Mouse (Mus musculus): ENCODE results near the gene Wnt2. TPM values are rescaled to one million over a fixed set of nuclear protein-coding genes. Genes with fewer than 3 reads are reported as not detected.

Wnt2 gene
- 2.8 and 8.1 TPM in 2 replicates for polyA plus RNA-seq (2015; fragmentation: Nextera tagmentation; extraction: Ambion mirVana)

DNA sequence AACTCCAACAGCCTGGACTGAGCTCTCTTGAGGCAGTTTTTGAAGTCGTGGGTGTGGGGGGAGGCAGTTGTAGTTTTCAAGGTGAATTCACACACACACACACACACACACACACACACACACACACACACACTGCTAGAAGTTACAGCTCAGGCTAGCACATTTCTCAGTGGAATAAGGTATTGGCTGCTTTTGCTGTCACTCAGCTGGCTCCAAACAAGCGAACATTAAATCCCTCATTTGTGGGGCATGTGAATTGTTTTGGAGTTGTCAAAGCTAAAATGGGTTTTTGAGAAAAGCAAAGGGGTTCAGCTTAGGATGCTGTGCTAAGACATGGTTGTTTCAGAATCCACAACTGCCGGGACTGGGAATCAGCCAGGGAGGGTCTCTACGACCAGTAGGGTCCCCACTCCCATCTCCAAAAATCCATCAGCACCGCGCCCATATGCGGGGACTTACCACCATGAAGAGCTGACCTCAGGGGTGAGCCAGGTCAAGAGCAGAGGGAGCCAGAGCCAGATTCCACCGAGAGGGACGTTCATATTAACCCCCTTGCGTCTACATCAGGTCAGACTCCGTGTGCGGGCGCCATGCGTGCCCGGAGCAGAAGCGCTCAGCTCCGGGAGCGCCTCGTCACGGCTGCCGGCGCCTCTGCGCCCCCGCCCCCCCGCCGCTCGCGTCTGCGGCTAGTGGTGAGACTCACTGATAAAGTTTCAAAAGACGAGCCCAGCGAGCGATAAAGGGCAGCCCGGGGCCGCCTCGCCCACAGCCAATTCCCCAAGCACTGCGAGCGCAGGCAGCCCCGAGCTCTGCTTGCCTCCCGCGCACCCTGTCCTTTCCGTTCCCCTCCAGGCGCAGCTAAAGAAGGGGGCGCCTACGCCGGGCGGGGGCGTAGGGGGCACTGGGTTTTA lies at the start of gene Wnt2:
Gene Wnt2 (minus strand): TSS at position 840 of the 911 bp plus-strand sequence.
- no peak for ATAC-seq (replicated peaks; ENCODE audit: extremely low read depth, insufficient read depth, low FRiP score)
- peaks cover 36% of the 10 kb centered on the region for H3K27me3 ChIP-seq (ENCODE audit: control insufficient read depth, insufficient read depth, low read length)
- H3K4me3 ChIP-seq (ENCODE audit: low read length): peak within 1 kb of the TSS; percentile 64
- H3K9me3 ChIP-seq (replicated peaks; ENCODE audit: control insufficient read depth, low read length): no peaks in the 10 kb centered on the region
- WGBS: 1% methylated on average over 47 of the region's 47 CpGs
- no peak within 1 kb of the TSS for H3K27ac ChIP-seq (ENCODE audit: low read length)
- H3K9ac ChIP-seq (ENCODE audit: low read length): peak within 1 kb of the TSS; percentile 51
- H3K36me3 ChIP-seq (ENCODE audit: control insufficient read depth, insufficient read depth): no peaks in the 10 kb centered on the region
- H3K4me2 ChIP-seq (ENCODE audit: low read depth, low read length): peak within 1 kb of the TSS; percentile 95
- peaks cover 10% of the 10 kb centered on the region for H3K4me1 ChIP-seq (ENCODE audit: control insufficient read depth, insufficient read depth, low read length)

DNA sequence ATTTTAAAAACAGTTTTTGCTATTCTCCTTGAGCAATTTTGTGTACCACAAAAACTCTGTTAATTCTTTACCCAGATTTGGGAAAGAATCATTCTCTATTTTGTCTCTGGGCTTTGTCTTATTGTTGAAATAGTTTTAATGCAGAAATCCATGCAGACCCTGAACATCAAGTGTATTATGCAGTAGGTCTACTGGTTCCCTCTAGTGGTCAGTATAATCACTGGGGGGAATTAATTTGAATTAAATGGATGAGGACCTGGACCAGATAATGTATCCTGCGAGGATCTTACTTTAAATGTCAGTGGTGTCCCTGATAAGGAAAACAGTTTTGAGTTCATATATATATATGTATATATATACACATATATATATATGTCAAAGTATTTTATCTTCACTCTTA lies 48.2 kb upstream of the Wnt2 start:
- no peak overlapping the region for H3K9ac ChIP-seq (ENCODE audit: low read length)
- no peaks in the 10 kb centered on the region for H3K36me3 ChIP-seq (ENCODE audit: control insufficient read depth, insufficient read depth)
- no peaks in the 10 kb centered on the region for H3K9me3 ChIP-seq (replicated peaks; ENCODE audit: control insufficient read depth, low read length)
- no peak overlapping the region for H3K27ac ChIP-seq (ENCODE audit: low read length)
- no peak overlapping the region for H3K4me2 ChIP-seq (ENCODE audit: low read depth, low read length)
- ATAC-seq (replicated peaks; ENCODE audit: extremely low read depth, insufficient read depth, low FRiP score): no peak
- H3K4me1 ChIP-seq (ENCODE audit: control insufficient read depth, insufficient read depth, low read length): no peaks in the 10 kb centered on the region
- no peak overlapping the region for H3K4me3 ChIP-seq (ENCODE audit: low read length)
- WGBS: 21% methylated on average over 1 of the region's 1 CpGs
- H3K27me3 ChIP-seq (ENCODE audit: control insufficient read depth, insufficient read depth, low read length): no peaks in the 10 kb centered on the region

DNA sequence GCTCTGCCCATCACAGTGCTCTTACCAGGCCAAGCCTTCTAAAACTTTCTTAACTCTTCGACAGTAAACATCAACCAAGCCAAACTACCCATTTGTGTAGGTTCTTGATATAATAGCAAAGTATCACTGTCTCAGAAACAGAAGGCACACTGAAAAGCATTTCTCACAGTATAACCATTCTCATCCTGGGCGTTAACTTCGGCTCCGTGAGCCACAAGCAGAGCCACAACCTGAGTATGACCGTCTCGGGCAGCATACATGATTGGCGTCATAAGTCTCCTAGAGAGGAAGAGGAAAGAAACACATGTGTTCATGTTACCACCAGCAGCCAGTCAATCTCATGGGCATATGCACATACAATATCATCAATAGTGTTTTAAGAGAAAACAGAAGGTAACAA lies 46.6 kb upstream of the Wnt2 start:
- Histone ChIP-seq H3K9me3 (replicated peaks; ENCODE audit: control insufficient read depth, low read length) (no peaks in the 10 kb centered on the region), H3K36me3 (ENCODE audit: control insufficient read depth, insufficient read depth) (no peaks in the 10 kb centered on the region), H3K27me3 (ENCODE audit: control insufficient read depth, insufficient read depth, low read length) (no peaks in the 10 kb centered on the region), H3K4me3 (ENCODE audit: low read length) (no peak overlapping the region), H3K9ac (ENCODE audit: low read length) (no peak overlapping the region), H3K4me2 (ENCODE audit: low read depth, low read length) (no peak overlapping the region), H3K4me1 (ENCODE audit: control insufficient read depth, insufficient read depth, low read length) (no peaks in the 10 kb centered on the region), H3K27ac (ENCODE audit: low read length) (no peak overlapping the region)
- ATAC-seq (replicated peaks; ENCODE audit: extremely low read depth, insufficient read depth, low FRiP score): no peak
- WGBS: 58% methylated on average over 7 of the region's 7 CpGs

- Histone ChIP-seq H3K4me3 (ENCODE audit: low read length) (no peak overlapping the region), H3K9ac (ENCODE audit: low read length) (no peak overlapping the region), H3K4me1 (ENCODE audit: control insufficient read depth, insufficient read depth, low read length) (no peaks in the 10 kb centered on the region), H3K9me3 (replicated peaks; ENCODE audit: control insufficient read depth, low read length) (no peaks in the 10 kb centered on the region), H3K36me3 (ENCODE audit: control insufficient read depth, insufficient read depth) (no peaks in the 10 kb centered on the region), H3K27me3 (ENCODE audit: control insufficient read depth, insufficient read depth, low read length) (no peaks in the 10 kb centered on the region), H3K27ac (ENCODE audit: low read length) (no peak overlapping the region), H3K4me2 (ENCODE audit: low read depth, low read length) (no peak overlapping the region)
- WGBS: 28% methylated on average over 5 of the region's 5 CpGs
- no peak for ATAC-seq (replicated peaks; ENCODE audit: extremely low read depth, insufficient read depth, low FRiP score)
Measured at GRCm38 (mm10) chr6:18076577-18076976, 46.2 kb upstream of the Wnt2 start.

GRCm38 (mm10) chr6:18057899-18058298 lies 27.5 kb upstream of the Wnt2 start:
- H3K36me3 ChIP-seq (ENCODE audit: control insufficient read depth, insufficient read depth): no peaks in the 10 kb centered on the region
- no peak overlapping the region for H3K27ac ChIP-seq (ENCODE audit: low read length)
- H3K4me1 ChIP-seq (ENCODE audit: control insufficient read depth, insufficient read depth, low read length): no peaks in the 10 kb centered on the region
- H3K9ac ChIP-seq (ENCODE audit: low read length): no peak overlapping the region
- H3K27me3 ChIP-seq (ENCODE audit: control insufficient read depth, insufficient read depth, low read length): no peaks in the 10 kb centered on the region
- no peaks in the 10 kb centered on the region for H3K9me3 ChIP-seq (replicated peaks; ENCODE audit: control insufficient read depth, low read length)
- 84% methylated on average over 4 of the region's 4 CpGs for WGBS
- H3K4me2 ChIP-seq (ENCODE audit: low read depth, low read length): no peak overlapping the region
- no peak for ATAC-seq (replicated peaks; ENCODE audit: extremely low read depth, insufficient read depth, low FRiP score)
- H3K4me3 ChIP-seq (ENCODE audit: low read length): no peak overlapping the region

DNA sequence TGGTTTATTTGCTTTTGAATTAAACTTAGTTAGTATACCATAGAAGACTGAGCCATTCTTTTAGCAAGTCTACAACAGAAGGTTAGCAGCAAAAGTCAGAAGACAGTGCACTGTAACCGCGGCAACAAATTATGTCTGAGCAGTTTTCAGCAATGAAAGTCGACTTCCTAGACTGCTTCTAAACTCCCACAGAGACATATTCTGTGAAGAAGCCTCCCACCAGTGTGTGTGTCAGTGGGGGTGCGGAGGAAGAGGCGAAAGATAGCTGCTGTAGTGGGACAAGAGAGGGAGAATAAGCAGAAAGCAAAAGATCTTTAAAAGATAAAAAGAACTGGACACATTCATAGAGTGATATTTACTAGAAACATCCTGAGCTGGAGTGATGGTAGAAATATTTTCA lies 21.3 kb upstream of the Wnt2 start:
- Histone ChIP-seq H3K27me3 (ENCODE audit: control insufficient read depth, insufficient read depth, low read length) (no peaks in the 10 kb centered on the region), H3K4me3 (ENCODE audit: low read length) (no peak overlapping the region), H3K4me1 (ENCODE audit: control insufficient read depth, insufficient read depth, low read length) (no peaks in the 10 kb centered on the region), H3K9ac (ENCODE audit: low read length) (no peak overlapping the region), H3K9me3 (replicated peaks; ENCODE audit: control insufficient read depth, low read length) (no peaks in the 10 kb centered on the region), H3K4me2 (ENCODE audit: low read depth, low read length) (no peak overlapping the region), H3K27ac (ENCODE audit: low read length) (no peak overlapping the region), H3K36me3 (ENCODE audit: control insufficient read depth, insufficient read depth) (no peaks in the 10 kb centered on the region)
- no peak for ATAC-seq (replicated peaks; ENCODE audit: extremely low read depth, insufficient read depth, low FRiP score)
- 68% methylated on average over 5 of the region's 5 CpGs for WGBS

GRCm38 (mm10) chr6:18044299-18044698 lies 13.9 kb upstream of the Wnt2 start:
- Histone ChIP-seq H3K4me1 (ENCODE audit: control insufficient read depth, insufficient read depth, low read length) (no peaks in the 10 kb centered on the region), H3K4me3 (ENCODE audit: low read length) (no peak overlapping the region), H3K27me3 (ENCODE audit: control insufficient read depth, insufficient read depth, low read length) (no peaks in the 10 kb centered on the region), H3K9me3 (replicated peaks; ENCODE audit: control insufficient read depth, low read length) (no peaks in the 10 kb centered on the region), H3K27ac (ENCODE audit: low read length) (no peak overlapping the region), H3K9ac (ENCODE audit: low read length) (no peak overlapping the region), H3K4me2 (ENCODE audit: low read depth, low read length) (no peak overlapping the region), H3K36me3 (ENCODE audit: control insufficient read depth, insufficient read depth) (no peaks in the 10 kb centered on the region)
- ATAC-seq (replicated peaks; ENCODE audit: extremely low read depth, insufficient read depth, low FRiP score): no peak
- 74% methylated on average over 4 of the region's 4 CpGs for WGBS

DNA sequence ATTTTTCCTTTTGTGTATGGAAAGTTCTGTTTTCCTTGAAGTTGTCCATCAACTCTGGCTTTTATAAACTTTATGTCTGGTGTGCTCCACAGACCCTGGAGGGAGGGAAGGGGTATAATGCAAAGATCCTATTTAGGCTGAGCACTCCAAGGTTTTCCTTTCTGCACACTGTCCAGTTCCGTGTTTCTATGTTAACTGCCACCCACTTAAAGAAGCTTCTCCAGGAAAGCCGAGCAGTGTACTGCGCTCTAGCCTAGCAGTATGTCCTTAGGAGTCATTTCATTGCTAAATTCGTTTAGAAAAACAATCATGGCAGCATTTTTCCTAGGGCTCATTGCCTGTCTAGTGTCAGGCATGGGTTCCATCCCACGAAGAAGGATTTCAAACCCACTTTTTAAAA lies 12.8 kb upstream of the Wnt2 start:
- H3K27me3 ChIP-seq (ENCODE audit: control insufficient read depth, insufficient read depth, low read length): no peaks in the 10 kb centered on the region
- no peak for ATAC-seq (replicated peaks; ENCODE audit: extremely low read depth, insufficient read depth, low FRiP score)

DNA sequence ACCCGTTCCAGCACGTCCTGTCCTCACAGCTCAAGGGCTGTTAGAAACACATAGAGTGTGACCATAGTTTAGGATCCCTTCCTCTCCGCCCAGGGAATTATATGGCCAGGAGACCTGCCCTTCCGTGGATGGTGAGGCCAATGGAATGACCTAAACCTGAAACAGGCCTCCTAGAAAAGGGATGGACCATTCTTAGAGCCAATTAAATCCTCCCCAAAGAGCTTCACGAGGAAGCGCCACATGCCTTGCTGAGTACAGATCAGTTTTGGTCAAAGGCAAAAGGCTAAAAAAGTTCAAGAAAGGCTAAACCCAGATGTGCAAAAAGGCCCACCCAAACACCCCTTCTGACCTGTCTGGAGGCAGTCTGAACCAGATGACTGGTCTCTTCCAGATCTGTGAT lies 1.9 kb upstream of the Wnt2 start:
- Histone ChIP-seq H3K36me3 (ENCODE audit: control insufficient read depth, insufficient read depth) (no peaks in the 10 kb centered on the region), H3K4me1 (ENCODE audit: control insufficient read depth, insufficient read depth, low read length) (peaks cover 10% of the 10 kb centered on the region), H3K4me3 (ENCODE audit: low read length) (peak overlapping the region; percentile 64), H3K4me2 (ENCODE audit: low read depth, low read length) (peak overlapping the region; percentile 95), H3K9me3 (replicated peaks; ENCODE audit: control insufficient read depth, low read length) (no peaks in the 10 kb centered on the region), H3K27me3 (ENCODE audit: control insufficient read depth, insufficient read depth, low read length) (peaks cover 36% of the 10 kb centered on the region), H3K27ac (ENCODE audit: low read length) (no peak overlapping the region), H3K9ac (ENCODE audit: low read length) (no peak overlapping the region)
- 35% methylated on average over 6 of the region's 6 CpGs for WGBS
- ATAC-seq (replicated peaks; ENCODE audit: extremely low read depth, insufficient read depth, low FRiP score): no peak

More for the DNA sequence above, 12.8 kb upstream of the Wnt2 start:
- no peak overlapping the region for H3K27ac ChIP-seq (ENCODE audit: low read length)
- no peaks in the 10 kb centered on the region for H3K4me1 ChIP-seq (ENCODE audit: control insufficient read depth, insufficient read depth, low read length)
- H3K4me3 ChIP-seq (ENCODE audit: low read length): no peak overlapping the region
- no peak overlapping the region for H3K4me2 ChIP-seq (ENCODE audit: low read depth, low read length)
- no peaks in the 10 kb centered on the region for H3K9me3 ChIP-seq (replicated peaks; ENCODE audit: control insufficient read depth, low read length)
- WGBS: 74% methylated on average over 5 of the region's 5 CpGs
- H3K36me3 ChIP-seq (ENCODE audit: control insufficient read depth, insufficient read depth): no peaks in the 10 kb centered on the region
- H3K9ac ChIP-seq (ENCODE audit: low read length): no peak overlapping the region

All from heart, embryonic 16.5 days (tissue).